Mouse (Mus musculus): ENCODE results near the gene 1700024P04Rik.

The 1700024P04Rik gene

DNA sequence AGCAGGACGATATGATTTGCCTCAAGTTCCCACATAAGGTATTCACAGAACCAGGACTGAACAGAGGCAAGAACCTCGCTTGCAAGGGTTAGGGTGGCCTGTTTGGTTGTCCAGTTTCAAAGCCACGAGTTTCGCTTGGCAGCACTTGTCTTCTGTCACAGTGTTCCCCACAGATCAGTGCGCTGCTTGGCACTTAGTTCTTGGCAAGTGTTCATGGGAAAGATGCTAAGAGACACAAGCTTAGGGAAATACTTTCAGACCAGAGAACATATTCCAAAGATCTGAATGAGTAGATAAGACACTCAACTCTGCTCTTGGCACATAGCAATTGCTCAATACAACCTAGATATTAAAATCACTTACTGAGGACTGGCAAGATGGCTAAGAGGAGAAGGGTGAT lies 17.8 kb downstream of the 1700024P04Rik start:
- no peak for DNase-seq (ENCODE audit: low spot score in 2 of 2)

DNA sequence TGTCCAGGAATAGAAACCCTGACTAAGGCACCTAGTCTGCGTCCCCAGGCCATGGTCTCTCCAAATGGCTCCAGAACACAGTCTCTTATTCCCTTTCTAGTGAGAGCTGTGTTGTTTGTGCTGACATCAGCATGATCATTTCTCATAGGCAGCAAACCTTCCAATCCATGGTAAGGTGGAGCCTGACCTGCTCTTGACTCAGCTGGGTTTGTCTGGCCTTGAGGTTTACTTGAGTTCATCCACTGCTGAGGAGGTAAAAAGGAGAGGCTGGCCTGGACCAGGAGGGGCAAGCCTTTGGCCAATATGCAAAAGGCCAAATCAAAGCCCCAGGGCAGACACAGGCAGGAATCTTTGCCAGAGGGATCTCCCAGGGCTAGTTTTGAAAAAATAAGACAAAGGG lies 20.8 kb downstream of the 1700024P04Rik start:
- no peak for DNase-seq (ENCODE audit: low spot score in 2 of 2)

DNA sequence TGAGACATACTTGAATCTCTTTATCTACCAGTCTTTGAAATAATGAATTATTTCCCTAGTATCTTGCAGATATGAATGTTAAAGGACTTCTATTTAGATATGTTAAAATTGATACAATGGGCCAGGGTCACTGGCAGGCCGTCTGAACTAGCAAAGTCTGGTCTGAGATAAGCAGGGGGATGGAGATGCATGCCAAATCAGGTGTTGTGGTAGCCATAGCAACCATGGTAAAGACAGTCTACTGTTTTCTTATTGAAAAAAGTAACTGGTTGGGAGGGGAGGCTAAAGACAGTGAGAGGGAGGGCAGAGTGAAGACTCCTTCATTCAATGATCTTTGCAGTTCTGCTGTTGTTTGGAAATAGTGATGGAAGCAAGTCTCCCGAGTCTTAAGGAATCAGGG lies 26.2 kb downstream of the 1700024P04Rik start:
- no peak for DNase-seq (ENCODE audit: low spot score in 2 of 2)

- no peak for DNase-seq (ENCODE audit: low spot score in 2 of 2)
These were observed 28.2 kb downstream of the 1700024P04Rik start for GRCm38 (mm10) chr13:98956209-98956608.

- DNase-seq (ENCODE audit: low spot score in 2 of 2) = no peak
These were observed 28.7 kb downstream of the 1700024P04Rik start for GRCm38 (mm10) chr13:98955676-98956075.

- peak in 1 of 2 experiments; percentile 61 for DNase-seq (ENCODE audit: low spot score in 2 of 2)
These were observed 29.1 kb downstream of the 1700024P04Rik start for GRCm38 (mm10) chr13:98955226-98955625.

- DNase-seq (ENCODE audit: low spot score in 2 of 2) = no peak
These were observed 30.5 kb downstream of the 1700024P04Rik start for GRCm38 (mm10) chr13:98953830-98954229.

- DNase-seq (ENCODE audit: low spot score in 2 of 2) = no peak
These were observed 32.4 kb downstream of the 1700024P04Rik start for GRCm38 (mm10) chr13:98951951-98952350.

DNA sequence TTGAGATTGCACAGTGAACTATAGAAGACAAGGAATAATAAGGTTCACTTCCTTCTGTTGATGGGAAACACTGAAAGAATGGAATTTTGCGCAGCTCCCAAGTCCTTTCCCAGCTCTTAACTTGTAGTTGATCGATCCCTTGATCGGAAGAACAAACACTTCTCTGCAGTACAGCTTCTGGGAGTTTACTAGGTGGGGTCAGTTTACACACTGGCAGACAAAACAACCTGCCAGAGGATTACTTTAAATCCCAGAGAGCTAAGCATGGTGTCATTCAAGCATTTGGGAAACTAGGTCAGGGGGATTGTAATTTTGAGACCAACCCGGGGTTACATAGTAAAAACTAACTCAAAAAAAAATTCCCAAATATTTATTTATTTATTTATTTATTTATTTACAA lies 36.2 kb downstream of the 1700024P04Rik start:
- no peak for DNase-seq (ENCODE audit: low spot score in 2 of 2)

GRCm38 (mm10) chr13:98946434-98946833 lies 37.9 kb downstream of the 1700024P04Rik start:
- DNase-seq (ENCODE audit: low spot score in 2 of 2) = no peak

DNA sequence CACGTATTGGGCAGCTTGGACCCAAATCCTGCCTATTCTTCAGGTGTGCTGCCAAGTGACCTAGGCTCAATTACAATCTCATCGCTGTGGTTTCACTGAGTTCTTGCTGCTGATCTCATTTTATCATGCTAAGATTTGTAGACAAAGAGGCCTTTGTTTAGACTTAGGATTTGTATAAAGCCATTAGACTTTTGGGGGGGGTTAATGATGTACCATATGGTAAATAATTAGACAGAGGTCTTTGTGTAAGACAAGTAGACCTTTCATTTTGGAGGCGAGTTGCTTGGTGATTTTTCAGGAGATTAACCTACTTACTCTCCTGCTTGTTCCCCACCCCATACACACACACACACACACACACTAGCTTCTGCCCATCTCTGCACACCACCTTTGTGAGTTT lies 38.5 kb downstream of the 1700024P04Rik start:
- DNase-seq (ENCODE audit: low spot score in 2 of 2) = no peak

DNA sequence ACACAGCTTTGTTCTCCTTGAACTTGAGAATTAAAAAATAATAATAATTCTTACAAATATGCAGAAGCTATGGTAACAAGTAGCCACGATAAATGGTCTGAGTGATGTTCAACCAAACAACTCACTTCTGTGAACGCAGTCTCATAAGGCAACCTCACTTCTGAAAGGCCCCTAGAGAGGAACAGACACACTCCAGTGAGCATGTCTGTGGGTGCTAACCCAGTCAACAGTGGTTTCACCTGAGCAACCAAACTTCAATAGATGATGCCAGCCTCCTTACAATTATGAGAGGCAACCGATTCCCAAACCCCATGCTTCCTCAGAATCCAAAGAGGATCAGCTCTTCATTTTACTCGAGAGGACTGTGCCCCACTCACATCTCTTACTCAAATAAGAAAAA lies 39.0 kb downstream of the 1700024P04Rik start:
- DNase-seq (ENCODE audit: low spot score in 2 of 2) = no peak

DNA sequence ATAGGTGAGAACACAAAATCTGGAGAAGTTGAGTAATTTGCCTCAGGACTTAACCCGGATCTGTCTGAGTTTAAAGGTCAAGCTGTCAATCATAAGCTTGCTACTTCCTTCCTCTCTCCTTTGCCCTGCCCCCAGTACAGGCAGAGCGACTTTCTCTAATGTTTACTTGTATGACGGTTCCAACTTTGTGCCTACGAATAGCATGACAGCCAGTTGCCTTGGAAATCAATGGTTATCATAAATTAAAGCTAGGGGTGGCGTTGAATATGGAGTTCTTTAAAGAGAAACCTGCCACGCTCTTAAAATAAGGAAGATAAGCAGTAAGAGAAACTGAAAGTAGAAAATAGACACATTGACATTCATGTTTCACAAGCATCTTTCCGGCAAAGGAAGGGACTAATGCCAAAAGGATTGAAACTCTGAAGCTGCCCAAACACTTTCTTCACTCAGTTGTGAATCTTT lies 39.7 kb downstream of the 1700024P04Rik start:
- peak in 1 of 2 experiments; percentile 13 for DNase-seq (ENCODE audit: low spot score in 2 of 2)

DNA sequence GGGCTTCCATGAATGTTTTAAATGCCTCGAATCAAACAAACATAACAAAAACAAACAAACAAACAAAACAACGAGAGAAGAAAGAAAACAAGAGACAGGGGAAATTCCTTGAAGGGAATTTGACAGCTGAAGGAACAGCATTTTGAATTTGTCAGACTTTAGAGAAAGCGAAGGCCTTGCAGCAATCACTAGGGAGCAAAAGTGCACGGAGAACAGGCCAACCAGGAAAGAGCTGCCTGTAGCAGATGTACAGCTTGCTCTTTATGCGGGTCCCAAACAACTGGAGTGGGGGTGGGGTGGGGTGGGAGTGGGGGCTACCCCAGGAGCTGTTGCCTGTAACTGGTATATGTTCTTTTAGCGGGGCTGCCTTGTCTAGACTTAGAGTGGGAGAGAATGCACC lies 42.0 kb downstream of the 1700024P04Rik start:
- no peak for DNase-seq (ENCODE audit: low spot score in 2 of 2)

DNA sequence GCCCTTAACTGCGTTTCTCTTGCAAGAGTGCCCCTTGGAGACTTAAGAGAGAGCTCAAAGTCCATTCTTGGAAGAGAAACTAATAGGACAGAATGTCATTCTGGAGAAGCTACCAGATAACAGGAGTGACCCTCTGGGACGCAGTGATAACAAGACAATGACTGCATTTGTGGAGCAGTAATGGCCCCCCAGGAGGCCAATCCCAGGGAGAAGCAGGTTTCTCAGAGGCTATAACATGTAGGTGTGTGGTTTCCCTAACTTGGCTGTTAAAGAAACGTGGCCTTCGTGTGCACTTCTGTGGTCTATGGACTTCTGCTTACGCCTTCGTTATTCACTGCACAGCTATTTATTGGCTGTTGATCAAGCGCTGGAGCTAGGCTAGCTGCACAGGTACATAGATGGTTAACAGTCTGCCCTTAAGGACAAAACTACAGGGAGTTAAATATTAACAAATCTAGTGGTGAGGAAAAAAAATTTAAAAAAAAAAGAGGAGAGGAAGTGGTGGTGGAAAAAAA lies 42.5 kb downstream of the 1700024P04Rik start:
- no peak for DNase-seq (ENCODE audit: low spot score in 2 of 2)

DNA sequence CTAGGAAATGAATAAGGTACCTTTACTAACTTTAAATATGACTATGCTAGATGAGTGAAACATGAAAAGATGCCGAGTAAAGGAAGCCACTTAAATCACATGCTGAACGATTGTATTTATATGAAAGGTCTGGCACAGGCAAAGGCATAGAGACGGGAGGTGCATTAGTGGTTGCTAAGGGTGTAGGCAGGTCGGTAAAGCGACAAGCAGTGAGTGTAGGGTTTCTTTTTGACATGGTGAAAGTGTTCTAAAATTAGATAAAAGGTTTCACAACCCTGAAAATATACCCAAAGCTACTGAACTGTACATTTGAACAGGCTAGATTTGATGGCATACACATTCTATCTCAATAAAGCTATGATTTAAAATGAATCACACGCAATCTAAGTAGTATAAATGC lies 47.3 kb downstream of the 1700024P04Rik start:
- no peak for DNase-seq (ENCODE audit: low spot score in 2 of 2)

All from urinary bladder, adult 18-20 months (tissue).